ENCODE assay signal across 8 mouse cellular contexts in genomic region chr4:129555421-129555861, GRCm38 (mm10). TPM values are rescaled to one million over a fixed set of nuclear protein-coding genes. Genes with fewer than 3 reads are reported as not detected.
DNase-seq lines count a peak whose midpoint lies in the region; ATAC-seq and TF ChIP-seq lines count a peak whose summit lies in the region.

No protein-coding gene starts in this region.

- no peaks in the 10 kb centered on the region for H3K9me3 ChIP-seq in kidney, embryonic 14.5 days (ENCODE audit: control insufficient read depth, low read length)
- H3K9me3 ChIP-seq in liver, embryonic 16.5 days (replicated peaks; ENCODE audit: control insufficient read depth, low read length): no peaks in the 10 kb centered on the region

- no peaks in the 10 kb centered on the region for H3K27me3 ChIP-seq in kidney, embryonic 14.5 days (ENCODE audit: control insufficient read depth, insufficient read depth, low read length)
- peaks cover 15% of the 10 kb centered on the region for H3K27me3 ChIP-seq in liver, embryonic 16.5 days (ENCODE audit: control insufficient read depth, insufficient read depth, low read depth, low read length)

- TF ChIP-seq CTCF in layer of hippocampus, adult 2 months (conservative IDR thresholded peaks at IDR 0.05): peak; percentile 83

- ATAC-seq in granulocyte monocyte progenitor cell, adult 5-6 weeks (replicated peaks; ENCODE audit: poor library complexity, severe bottlenecking): peak; percentile 56
- ATAC-seq in kidney, embryonic 14.5 days (ENCODE audit: low FRiP score, low TSS enrichment): peak; percentile 58
- no peak for ATAC-seq in liver, embryonic 16.5 days (ENCODE audit: low read depth)

- peak overlapping the region; percentile 89 for H3K27ac ChIP-seq in layer of hippocampus, adult 2 months
- H3K27ac ChIP-seq in kidney, embryonic 14.5 days (ENCODE audit: low read depth, low read length): no peak overlapping the region; the same call in 1 of the 2 replicates
- H3K27ac ChIP-seq in liver, embryonic 16.5 days (ENCODE audit: low read length): no peak overlapping the region

- peak overlapping the region; percentile 77 for H3K4me2 ChIP-seq in kidney, embryonic 14.5 days (replicated peaks; ENCODE audit: low read depth, low read length)
- H3K4me2 ChIP-seq in liver, embryonic 16.5 days (ENCODE audit: low read depth, low read length): peak overlapping the region; percentile 97

- peak overlapping the region; percentile 55 for H3K9ac ChIP-seq in kidney, embryonic 14.5 days (ENCODE audit: low read depth, low read length)
- H3K9ac ChIP-seq in liver, embryonic 16.5 days (ENCODE audit: low read depth, low read length): peak overlapping the region; percentile 72; the same call in 1 of the 2 replicates

- peak overlapping the region; percentile 63 for H3K4me3 ChIP-seq in layer of hippocampus, adult 2 months
- H3K4me3 ChIP-seq in kidney, embryonic 14.5 days (ENCODE audit: low read length): peak overlapping the region; percentile 48
- H3K4me3 ChIP-seq in liver, embryonic 16.5 days (ENCODE audit: low read depth, low read length): peak overlapping the region; percentile 67

- peaks cover 6% of the 10 kb centered on the region; the same call in 1 of the 2 replicates for H3K4me1 ChIP-seq in kidney, embryonic 14.5 days (ENCODE audit: control insufficient read depth, insufficient read depth, low read length)
- H3K4me1 ChIP-seq in liver, embryonic 16.5 days (ENCODE audit: control insufficient read depth, low read depth, low read length): peaks cover 28% of the 10 kb centered on the region

- 2% methylated on average over 16 of the region's 16 CpGs for WGBS in kidney, embryonic 14.5 days
- WGBS in liver, embryonic 16.5 days (ENCODE audit: insufficient replicate concordance): 3% methylated on average over 16 of the region's 16 CpGs

- peak in 1 of 2 experiments; percentile 51 for DNase-seq in layer of hippocampus, adult 2 months (ENCODE audit: low spot score in 2 of 2)
- no peak for DNase-seq in layer of hippocampus, adult 9-10 months (ENCODE audit: low spot score)
- DNase-seq in cerebellum, postnatal 10 days: peak; percentile 68 to 81
- DNase-seq in natural killer cell, adult 2 months (ENCODE audit: low spot score in 2 of 2): peak; percentile 50 to 58
- DNase-seq in testis, postnatal 10 days (ENCODE audit: low spot score): peak; percentile 85

- H3K36me3 ChIP-seq in kidney, embryonic 14.5 days (ENCODE audit: control insufficient read depth, insufficient read depth, low read length): no peaks in the 10 kb centered on the region
- no peaks in the 10 kb centered on the region for H3K36me3 ChIP-seq in liver, embryonic 16.5 days (ENCODE audit: control insufficient read depth, insufficient read depth)

RNA-seq across cellular contexts. Expression of gene Hdac1, which starts 12.9 kb away (rescaled TPM):
- total RNA-seq in layer of hippocampus, adult 2 months (2021): 10 to 100 TPM; 48.9 to 49.8 TPM
- 109 and 142 TPM in 2 replicates for total RNA-seq in granulocyte monocyte progenitor cell, adult 5-6 weeks (2014; fragmentation: Nextera tagmentation)
- total RNA-seq in granulocyte monocyte progenitor cell, adult 5-6 weeks (2017): 62.6 and 74.9 TPM in 2 replicates
- polyA plus RNA-seq in kidney, embryonic 14.5 days (2014; fragmentation: Nextera tagmentation; extraction: Ambion mirVana): 245 and 265 TPM in 2 replicates
- polyA plus RNA-seq in liver, embryonic 16.5 days (2015; fragmentation: Nextera tagmentation; extraction: Ambion mirVana): 82.1 and 89.8 TPM in 2 replicates

RNA-seq across cellular contexts. Expression of gene Lck, which starts 18.0 kb away (rescaled TPM):
- total RNA-seq in layer of hippocampus, adult 2 months (2021): 1 to 10 TPM; 2.8 to 6.2 TPM
- 0.15 and 5.8 TPM in 2 replicates for total RNA-seq in granulocyte monocyte progenitor cell, adult 5-6 weeks (2014; fragmentation: Nextera tagmentation)
- 2.5 and 4.8 TPM in 2 replicates for total RNA-seq in granulocyte monocyte progenitor cell, adult 5-6 weeks (2017)
- polyA plus RNA-seq in kidney, embryonic 14.5 days (2014; fragmentation: Nextera tagmentation; extraction: Ambion mirVana): 11.4 and 14.1 TPM in 2 replicates
- polyA plus RNA-seq in liver, embryonic 16.5 days (2015; fragmentation: Nextera tagmentation; extraction: Ambion mirVana): 3.1 and 3.2 TPM in 2 replicates

RNA-seq across cellular contexts. Expression of gene Fam167b, which starts 22.9 kb away (rescaled TPM):
- total RNA-seq in layer of hippocampus, adult 2 months (2021): under 1 TPM; 0.41 to 0.83 TPM
- total RNA-seq in granulocyte monocyte progenitor cell, adult 5-6 weeks (2014; fragmentation: Nextera tagmentation): not detected in 2 replicates
- total RNA-seq in granulocyte monocyte progenitor cell, adult 5-6 weeks (2017): not detected in 2 replicates
- polyA plus RNA-seq in kidney, embryonic 14.5 days (2014; fragmentation: Nextera tagmentation; extraction: Ambion mirVana): 17.7 and 19.7 TPM in 2 replicates
- 6.9 and 7.5 TPM in 2 replicates for polyA plus RNA-seq in liver, embryonic 16.5 days (2015; fragmentation: Nextera tagmentation; extraction: Ambion mirVana)

RNA-seq across cellular contexts. Expression of gene Marcksl1, which starts 42.1 kb away (rescaled TPM):
- total RNA-seq in layer of hippocampus, adult 2 months (2021): 100 to 1,000 TPM in 1 of 2 experiments, 10 to 100 TPM in 1; 94.6 to 103 TPM
- 27.6 and 45.5 TPM in 2 replicates for total RNA-seq in granulocyte monocyte progenitor cell, adult 5-6 weeks (2014; fragmentation: Nextera tagmentation)
- total RNA-seq in granulocyte monocyte progenitor cell, adult 5-6 weeks (2017): 28.4 and 29.9 TPM in 2 replicates
- polyA plus RNA-seq in kidney, embryonic 14.5 days (2014; fragmentation: Nextera tagmentation; extraction: Ambion mirVana): 823 and 993 TPM in 2 replicates
- 36.6 and 41.4 TPM in 2 replicates for polyA plus RNA-seq in liver, embryonic 16.5 days (2015; fragmentation: Nextera tagmentation; extraction: Ambion mirVana)

RNA-seq across cellular contexts. Expression of gene Eif3i, which starts 45.0 kb away (rescaled TPM):
- total RNA-seq in layer of hippocampus, adult 2 months (2021): 100 to 1,000 TPM; 117 to 120 TPM
- total RNA-seq in granulocyte monocyte progenitor cell, adult 5-6 weeks (2014; fragmentation: Nextera tagmentation): 335 and 353 TPM in 2 replicates
- total RNA-seq in granulocyte monocyte progenitor cell, adult 5-6 weeks (2017): 257 and 296 TPM in 2 replicates
- polyA plus RNA-seq in kidney, embryonic 14.5 days (2014; fragmentation: Nextera tagmentation; extraction: Ambion mirVana): 340 and 401 TPM in 2 replicates
- 133 and 142 TPM in 2 replicates for polyA plus RNA-seq in liver, embryonic 16.5 days (2015; fragmentation: Nextera tagmentation; extraction: Ambion mirVana)
